Mouse (Mus musculus) midbrain, embryonic 13.5 days (tissue): Measurements from ENCODE around the gene Dcaf15. TPM values are rescaled to one million over a fixed set of nuclear protein-coding genes. Genes with fewer than 3 reads are reported as not detected.
A peak's percentile ranks its signal among the peaks of the same experiment; 100 is the strongest.

Experiments
- ATAC-seq: fragments of 200-750 bp; cut with Nextera tagmentation; 2 replicates; pipeline ENCODE4 v1.8.0; 2017; ENCODE audit warnings: mild to moderate bottlenecking, moderate TSS enrichment, moderate library complexity
- H3K27ac ChIP-seq: fragments of 300-500 bp; sonication (generic); 2 replicates; pipeline ENCODE4 v1.5.1; 2015; ENCODE audit warnings: inconsistent platforms, mild to moderate bottlenecking, moderate library complexity
- H3K27me3 ChIP-seq: fragments of 300-500 bp; sonication (generic); 2 replicates; pipeline ENCODE4 v1.6.1; 2015; ENCODE audit warnings: mild to moderate bottlenecking, inconsistent platforms
- H3K36me3 ChIP-seq: fragments of 300-500 bp; sonication (generic); 2 replicates; pipeline ENCODE4 v1.6.1; 2015; ENCODE audit warnings: mild to moderate bottlenecking, inconsistent platforms
- H3K4me1 ChIP-seq: fragments of 300-500 bp; sonication (generic); replicated peaks from 2 replicates; pipeline ENCODE4 v1.6.1; 2015; ENCODE audit warnings: inconsistent platforms
- H3K4me2 ChIP-seq: fragments of 300-500 bp; sonication (generic); replicated peaks from 2 replicates; pipeline ENCODE4 v1.6.1; 2015; ENCODE audit warnings: moderate library complexity, mild to moderate bottlenecking, inconsistent platforms
- H3K4me3 ChIP-seq: fragments of 300-500 bp; sonication (generic); replicated peaks from 2 replicates; pipeline ENCODE4 v1.5.1; 2015; ENCODE audit warnings: mild to moderate bottlenecking, inconsistent platforms
- H3K9ac ChIP-seq: fragments of 300-500 bp; sonication (generic); replicated peaks from 2 replicates; pipeline ENCODE4 v1.6.1; 2015; ENCODE audit warnings: mild to moderate bottlenecking, inconsistent platforms
- H3K9me3 ChIP-seq: fragments of 300-500 bp; sonication (generic); 2 replicates; pipeline ENCODE4 v1.6.1; 2016; ENCODE audit warnings: mild to moderate bottlenecking, inconsistent platforms
- WGBS: fragments of 180-500 bp; shearing (Covaris S2); methylation state at CpG from one replicate; pipeline ENCODE4 v1.1.7; 2015; 5-methylcytosine and 5-hydroxymethylcytosine counted together
- polyA plus RNA-seq: library from polyadenylated mRNA; unstranded; fragments of >200 nt; fragmentation: Nextera tagmentation; extraction: Ambion mirVana; gene quantifications from 2 replicates; pipeline ENCODE4 v1.2.1, GENCODE M21; 2015

Gene Dcaf15
- 21.0 and 23.3 TPM in 2 replicates for polyA plus RNA-seq

GRCm38 (mm10) chr8:84104697-84105609 is at the start of gene Dcaf15:
Gene Dcaf15 (minus strand): TSS chr8:84104768.
- Histone ChIP-seq H3K9ac (peak within 1 kb of the TSS; percentile 84), H3K36me3 (peaks cover 27% of the 10 kb centered on the region), H3K9me3 (no peaks in the 10 kb centered on the region), H3K27ac (peak within 1 kb of the TSS; percentile 94), H3K4me3 (peak within 1 kb of the TSS; percentile 64), H3K27me3 (no peaks in the 10 kb centered on the region), H3K4me1 (peaks cover 37% of the 10 kb centered on the region), H3K4me2 (peak within 1 kb of the TSS; percentile 90)
- peak; percentile 97 for ATAC-seq
- WGBS = 6% methylated on average over 42 of the region's 42 CpGs

- Histone ChIP-seq H3K4me3 (no peak overlapping the region), H3K27me3 (no peaks in the 10 kb centered on the region), H3K4me2 (no peak overlapping the region), H3K27ac (no peak overlapping the region), H3K4me1 (peaks cover 25% of the 10 kb centered on the region), H3K9me3 (no peaks in the 10 kb centered on the region), H3K36me3 (peaks cover 12% of the 10 kb centered on the region), H3K9ac (no peak overlapping the region)
- no peak for ATAC-seq
- WGBS = 87% methylated on average over 3 of the region's 3 CpGs
Observed at GRCm38 (mm10) chr8:84149181-84149580, 44.6 kb upstream of the Dcaf15 start.

- H3K4me1 ChIP-seq = peaks cover 25% of the 10 kb centered on the region
- no peaks in the 10 kb centered on the region for H3K27me3 ChIP-seq
- WGBS = 93% methylated on average over 5 of the region's 5 CpGs
- ATAC-seq = no peak
- H3K9ac ChIP-seq = 0 out of 2 replicates have a peak overlapping the region, but pooled peaks have one; percentile 87
- no peak overlapping the region for H3K27ac ChIP-seq
- peak overlapping the region; percentile 93 for H3K4me2 ChIP-seq
- peaks cover 19% of the 10 kb centered on the region for H3K36me3 ChIP-seq
- no peaks in the 10 kb centered on the region for H3K9me3 ChIP-seq
- H3K4me3 ChIP-seq = peak overlapping the region; percentile 77
Observed at GRCm38 (mm10) chr8:84148531-84148850, 43.9 kb upstream of the Dcaf15 start.

DNA sequence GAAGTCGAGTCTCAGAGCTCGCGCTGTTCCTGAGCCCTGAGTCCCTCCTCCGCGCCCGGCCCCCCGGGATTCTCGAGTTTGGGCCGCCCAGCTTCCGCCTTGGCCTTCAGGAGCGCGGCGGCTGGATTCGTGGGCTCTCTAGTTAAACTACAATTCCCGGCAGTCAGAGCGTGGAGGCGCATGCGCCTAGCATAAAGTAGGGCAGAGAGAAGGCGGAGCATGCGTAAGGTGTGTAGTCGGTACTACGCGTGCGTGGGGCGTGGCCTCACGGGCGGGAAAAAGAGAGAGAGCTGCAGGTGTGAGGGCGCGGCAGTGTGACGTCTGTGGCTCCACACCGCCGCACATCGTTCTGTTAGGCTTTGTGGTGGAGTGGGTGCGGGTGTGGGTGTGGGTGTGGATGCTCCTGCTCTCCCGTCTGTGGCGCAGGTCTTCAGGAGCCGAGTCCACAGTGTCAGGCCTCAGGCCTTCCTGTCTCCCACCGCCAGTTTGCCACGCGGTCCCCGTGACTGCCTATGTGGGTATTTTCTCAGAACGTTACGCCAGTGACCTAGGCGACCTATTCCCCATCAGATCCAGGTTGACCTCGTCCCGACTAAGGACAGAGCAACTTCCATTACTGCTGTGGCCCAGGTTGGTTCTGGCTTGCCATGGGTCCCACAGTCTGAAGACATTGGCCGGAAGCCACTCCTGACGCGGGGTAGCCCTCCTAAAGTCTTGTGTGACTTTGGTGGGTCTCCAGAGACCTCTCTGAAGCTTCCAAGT is 43.4 kb upstream of the Dcaf15 start, which contains the start of the genes Cc2d1a and 4930432K21Rik:
Gene Cc2d1a (minus strand): TSS at position 168 of the 762 bp plus-strand sequence.
Gene 4930432K21Rik (plus strand): TSS at position 257 of the 762 bp plus-strand sequence.
- peak within 1 kb of the TSS; percentile 77 for H3K4me3 ChIP-seq
- H3K27me3 ChIP-seq = no peaks in the 10 kb centered on the region
- WGBS = 16% methylated on average over 49 of the region's 49 CpGs
- no peaks in the 10 kb centered on the region for H3K9me3 ChIP-seq
- peak within 1 kb of the TSS; percentile 93 for H3K4me2 ChIP-seq
- peaks cover 25% of the 10 kb centered on the region for H3K4me1 ChIP-seq
- peak; percentile 95 for ATAC-seq
- peak within 1 kb of the TSS; percentile 87 for H3K9ac ChIP-seq
- peaks cover 25% of the 10 kb centered on the region for H3K36me3 ChIP-seq
- H3K27ac ChIP-seq = no peak within 1 kb of the TSS

- Histone ChIP-seq H3K4me3 (peak overlapping the region; percentile 77), H3K4me1 (peaks cover 25% of the 10 kb centered on the region), H3K27ac (no peak overlapping the region), H3K27me3 (no peaks in the 10 kb centered on the region), H3K9me3 (no peaks in the 10 kb centered on the region), H3K9ac (peak overlapping the region; percentile 87), H3K36me3 (peaks cover 31% of the 10 kb centered on the region), H3K4me2 (peak overlapping the region; percentile 93)
- 11% methylated on average over 14 of the region's 14 CpGs for WGBS
- peak; percentile 86 for ATAC-seq
Observed at GRCm38 (mm10) chr8:84147324-84147766, 42.8 kb upstream of the Dcaf15 start.

DNA sequence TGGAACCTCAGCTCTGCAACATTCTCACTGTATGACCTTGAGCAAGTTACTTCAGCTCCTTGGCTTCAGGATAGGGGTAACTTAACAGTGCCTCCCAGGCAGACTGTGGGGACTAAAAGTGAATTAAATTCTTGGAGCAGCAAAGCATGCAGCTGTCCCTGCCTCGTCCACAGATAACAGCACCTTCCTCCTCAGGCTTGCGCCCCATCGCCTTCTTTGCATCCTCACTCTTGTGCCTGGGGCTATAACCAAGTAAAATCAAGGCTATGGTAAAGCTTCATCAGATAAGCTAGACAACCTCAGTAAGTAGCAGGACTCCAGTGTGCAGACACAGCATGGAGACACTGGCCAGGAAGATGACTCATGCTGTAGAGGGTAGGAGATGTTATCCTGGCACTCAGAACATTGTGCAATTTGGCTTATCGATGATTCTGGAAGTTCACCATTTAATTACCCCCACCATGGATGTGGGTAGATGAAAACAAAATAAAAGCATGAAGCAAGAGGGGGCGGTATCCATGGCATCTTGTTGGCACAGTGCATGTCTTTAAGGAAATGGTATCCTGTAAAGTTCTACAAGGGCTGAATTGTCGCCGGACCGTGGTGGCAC is 40.2 kb upstream of the Dcaf15 start:
- peaks cover 25% of the 10 kb centered on the region for H3K4me1 ChIP-seq
- H3K4me2 ChIP-seq = no peak overlapping the region
- no peak for ATAC-seq
- no peaks in the 10 kb centered on the region for H3K9me3 ChIP-seq
- no peak overlapping the region for H3K9ac ChIP-seq
- 95% methylated on average over 8 of the region's 8 CpGs for WGBS
- H3K36me3 ChIP-seq = peaks cover 56% of the 10 kb centered on the region
- no peaks in the 10 kb centered on the region for H3K27me3 ChIP-seq
- H3K27ac ChIP-seq = no peak overlapping the region
- H3K4me3 ChIP-seq = no peak overlapping the region

GRCm38 (mm10) chr8:84140838-84141237 is 36.3 kb upstream of the Dcaf15 start:
- H3K9ac ChIP-seq = no peak overlapping the region
- WGBS = 89% methylated on average over 4 of the region's 4 CpGs
- no peak overlapping the region for H3K4me2 ChIP-seq
- H3K9me3 ChIP-seq = no peaks in the 10 kb centered on the region
- ATAC-seq = 0 out of 2 replicates have a peak, but pooled peaks have one; percentile 9
- H3K27ac ChIP-seq = no peak overlapping the region
- no peak overlapping the region for H3K4me3 ChIP-seq
- H3K27me3 ChIP-seq = no peaks in the 10 kb centered on the region
- peaks cover 93% of the 10 kb centered on the region for H3K36me3 ChIP-seq
- peaks cover 2% of the 10 kb centered on the region; the same call in 1 of the 2 replicates for H3K4me1 ChIP-seq

- Histone ChIP-seq H3K27ac (no peak overlapping the region), H3K4me3 (no peak overlapping the region), H3K9ac (no peak overlapping the region), H3K4me1 (no peaks in the 10 kb centered on the region), H3K4me2 (no peak overlapping the region), H3K36me3 (peaks cover 99% of the 10 kb centered on the region), H3K9me3 (no peaks in the 10 kb centered on the region), H3K27me3 (no peaks in the 10 kb centered on the region)
- WGBS = 93% methylated on average over 3 of the region's 3 CpGs
- ATAC-seq = no peak
Observed at GRCm38 (mm10) chr8:84137848-84138247, 33.3 kb upstream of the Dcaf15 start.

- Histone ChIP-seq H3K27me3 (no peaks in the 10 kb centered on the region), H3K4me3 (no peak overlapping the region), H3K9me3 (no peaks in the 10 kb centered on the region), H3K4me1 (peaks cover 5% of the 10 kb centered on the region; the same call in 1 of the 2 replicates), H3K36me3 (peaks cover 65% of the 10 kb centered on the region), H3K9ac (no peak overlapping the region), H3K4me2 (no peak overlapping the region), H3K27ac (no peak overlapping the region)
- 90% methylated on average over 8 of the region's 8 CpGs for WGBS
- ATAC-seq = no peak
Observed at GRCm38 (mm10) chr8:84132225-84132624, 27.7 kb upstream of the Dcaf15 start.

GRCm38 (mm10) chr8:84130806-84131205 is 26.2 kb upstream of the Dcaf15 start:
- Histone ChIP-seq H3K4me3 (no peak overlapping the region), H3K9me3 (no peaks in the 10 kb centered on the region), H3K27me3 (no peaks in the 10 kb centered on the region), H3K4me2 (no peak overlapping the region), H3K36me3 (peaks cover 51% of the 10 kb centered on the region), H3K27ac (no peak overlapping the region), H3K9ac (peak overlapping the region; percentile 28; the same call in 1 of the 2 replicates), H3K4me1 (peaks cover 5% of the 10 kb centered on the region; the same call in 1 of the 2 replicates)
- ATAC-seq = 0 out of 2 replicates have a peak, but pooled peaks have one; percentile 19
- WGBS = 40% methylated on average over 30 of the region's 30 CpGs

DNA sequence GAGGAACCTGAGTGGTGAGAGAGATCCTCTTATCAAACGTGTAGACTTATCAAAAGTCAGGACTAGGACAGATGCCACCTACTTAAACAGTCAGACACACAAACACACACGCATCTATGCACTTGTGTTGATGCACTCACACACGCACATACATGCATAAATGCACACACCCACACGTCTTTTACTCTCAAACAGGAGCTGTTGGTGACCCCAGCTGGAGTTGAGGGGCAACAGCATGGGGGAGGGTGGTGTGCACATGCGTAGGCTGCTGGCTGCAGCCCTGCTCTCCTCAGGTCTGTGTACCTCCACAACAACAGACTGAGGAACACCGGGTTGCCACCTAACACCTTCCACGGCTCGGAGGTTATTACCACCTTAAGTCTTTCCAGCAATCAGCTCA is 23.7 kb upstream of the Dcaf15 start:
- no peak overlapping the region for H3K4me2 ChIP-seq
- ATAC-seq = no peak
- WGBS = 76% methylated on average over 8 of the region's 8 CpGs
- H3K27me3 ChIP-seq = no peaks in the 10 kb centered on the region
- H3K36me3 ChIP-seq = peaks cover 25% of the 10 kb centered on the region
- no peak overlapping the region for H3K27ac ChIP-seq
- no peak overlapping the region for H3K4me3 ChIP-seq
- peaks cover 10% of the 10 kb centered on the region; the same call in 1 of the 2 replicates for H3K4me1 ChIP-seq
- no peaks in the 10 kb centered on the region for H3K9me3 ChIP-seq
- no peak overlapping the region; the same call in 1 of the 2 replicates for H3K9ac ChIP-seq
